Mouse (Mus musculus) E14TG2a.4 (cell line): ENCODE results near the gene Fbxo39.

Experiments
- CTCF ChIP-seq: conservative IDR thresholded peaks from 2 replicates; pipeline ENCODE4 v1.5.1; 2014; ENCODE audit warnings: low read length
- NANOG ChIP-seq: IDR thresholded peaks from 2 replicates; pipeline ENCODE4 v1.6.1; 2014; ENCODE audit warnings: borderline replicate concordance, low read length, mixed read lengths
- POU5F1 ChIP-seq: IDR thresholded peaks from 2 replicates; pipeline ENCODE4 v1.6.1; 2014; ENCODE audit warnings: low read length, borderline replicate concordance

DNA sequence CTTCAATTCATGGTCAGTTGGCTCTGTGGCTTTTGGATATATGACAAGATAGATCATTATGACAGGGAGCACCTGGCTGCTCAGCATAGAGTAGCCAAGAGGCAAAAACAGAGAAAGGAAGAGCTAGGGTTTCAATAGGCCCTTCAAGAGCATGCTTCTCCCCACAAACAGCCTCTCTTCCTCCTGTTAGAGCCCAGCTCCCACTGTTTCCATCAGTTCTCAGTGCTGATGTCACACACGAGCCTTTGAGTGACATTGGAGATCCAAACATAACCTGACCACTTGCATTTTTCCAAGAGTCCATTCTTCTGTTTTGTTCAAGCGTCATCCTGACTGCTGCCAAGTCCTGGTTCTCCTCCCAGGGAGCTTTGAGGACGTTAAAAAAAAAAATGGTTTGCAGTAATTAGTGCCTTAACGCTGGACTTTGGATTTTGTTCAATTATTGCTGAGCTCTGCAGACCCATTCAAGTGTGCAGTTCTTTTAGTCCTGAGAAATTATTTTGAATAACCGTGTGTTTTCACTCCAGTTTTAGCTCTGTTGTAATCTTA lies 32.3 kb upstream of the Fbxo39 start:
- TF ChIP-seq CTCF (no peak), NANOG (no peak), POU5F1 (no peak)
